Mouse (Mus musculus) embryo, embryonic 10.5 days (tissue): ENCODE data around the gene Syt7.
A peak's percentile ranks its signal among the peaks of the same experiment; 100 is the strongest.

Experiments
- DNase-seq: peaks from one replicate; pipeline ENCODE4 v3.0.0-alpha.2; 2015; ENCODE audit warnings: low spot score

Syt7 gene

GRCm38 (mm10) chr19:10388615-10389313, at the start of gene Syt7:
Gene Syt7, plus strand, starts transcription at chr19:10389090.
- peak; percentile 97 for DNase-seq

DNA sequence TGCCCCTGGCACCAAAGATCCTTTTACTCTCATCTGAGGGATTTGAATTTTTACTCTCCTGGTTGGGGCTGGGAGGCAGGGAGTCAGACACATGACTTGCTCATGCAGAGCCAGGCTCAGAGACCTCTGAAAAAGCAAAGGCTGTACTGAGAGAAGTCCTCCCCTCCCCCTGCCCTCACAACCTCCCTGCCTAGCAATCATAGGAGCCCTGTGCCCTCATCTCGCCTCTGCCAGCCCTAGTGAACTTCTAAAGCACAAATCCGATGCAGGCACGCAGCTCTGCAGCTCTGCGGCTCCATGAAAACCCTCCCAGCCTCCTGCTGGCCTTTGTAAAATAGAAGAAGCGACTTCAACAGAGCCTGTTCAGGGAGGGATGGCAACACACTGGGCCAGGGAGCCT, 49.6 kb upstream of the Syt7 start:
- DNase-seq: no peak

DNA sequence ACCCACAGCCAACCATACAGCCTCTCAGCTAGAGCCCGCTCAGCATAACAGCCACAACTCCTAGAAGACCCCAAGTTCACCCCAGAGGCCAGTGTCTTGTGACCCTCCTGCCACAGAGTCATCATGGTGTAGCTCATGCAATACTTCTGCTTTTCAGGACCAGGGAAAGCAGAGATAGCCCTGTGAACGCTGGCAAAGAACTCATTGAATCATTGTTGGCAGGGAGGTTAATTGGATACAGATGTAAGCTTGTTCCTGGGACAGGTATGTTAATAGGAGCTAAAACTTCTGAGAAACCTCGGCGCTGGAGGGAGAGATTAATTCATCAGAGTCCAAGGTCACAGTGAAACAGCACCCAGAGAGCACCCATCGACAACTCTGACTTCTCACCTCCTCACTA, 48.2 kb upstream of the Syt7 start:
- peak; percentile 64 for DNase-seq

DNA sequence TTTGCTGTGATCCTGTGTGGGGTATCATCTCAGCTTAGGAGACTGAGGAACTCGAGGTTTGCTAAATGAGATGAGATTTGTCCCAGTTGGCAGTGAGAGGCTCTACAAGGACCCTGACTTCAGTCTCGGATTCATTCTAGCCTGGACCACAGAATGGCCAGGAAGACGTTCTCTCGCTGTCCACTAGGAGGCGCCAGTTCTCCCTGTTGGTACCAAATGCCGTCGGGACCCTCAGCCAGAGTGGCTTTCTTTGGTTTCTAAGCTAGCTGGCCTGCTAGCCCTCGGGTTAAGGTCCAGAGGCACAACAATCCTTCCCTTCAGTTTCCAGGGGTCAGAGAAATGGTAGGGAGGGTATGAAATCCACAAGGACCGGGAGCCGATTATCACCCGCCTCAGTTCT, 47.7 kb upstream of the Syt7 start:
- DNase-seq: peak; percentile 92

DNA sequence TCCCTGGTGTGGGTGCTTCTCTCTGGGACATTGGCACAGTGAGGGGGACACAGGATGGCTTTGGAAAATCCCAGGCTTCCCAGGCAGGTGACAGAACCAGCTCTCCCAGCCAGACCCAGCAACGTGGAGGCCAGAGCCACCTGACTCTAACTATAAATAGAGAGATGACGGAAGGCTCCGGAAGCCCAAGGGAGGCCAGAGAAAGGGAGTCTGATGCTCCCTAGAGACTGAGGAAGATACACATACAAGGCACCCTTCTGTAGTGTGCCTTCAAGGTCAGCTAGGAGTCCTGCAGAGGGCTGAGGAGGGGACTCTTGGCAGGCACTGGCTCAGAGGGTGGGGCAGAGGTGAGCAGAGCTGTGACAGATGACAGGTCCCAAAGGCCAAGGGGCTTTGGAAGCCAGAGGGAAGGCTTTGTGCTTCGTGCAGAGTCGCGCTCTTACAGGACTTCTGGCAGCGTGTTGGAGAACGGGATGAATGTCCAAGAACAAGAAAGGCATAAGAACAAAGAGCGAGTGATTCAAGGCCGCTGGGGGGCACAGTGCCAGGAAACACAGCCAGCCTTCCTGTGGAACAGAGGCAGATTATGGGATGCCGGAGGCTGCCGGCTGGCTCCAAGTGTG, 47.0 kb upstream of the Syt7 start:
- DNase-seq: peak; percentile 24

DNA sequence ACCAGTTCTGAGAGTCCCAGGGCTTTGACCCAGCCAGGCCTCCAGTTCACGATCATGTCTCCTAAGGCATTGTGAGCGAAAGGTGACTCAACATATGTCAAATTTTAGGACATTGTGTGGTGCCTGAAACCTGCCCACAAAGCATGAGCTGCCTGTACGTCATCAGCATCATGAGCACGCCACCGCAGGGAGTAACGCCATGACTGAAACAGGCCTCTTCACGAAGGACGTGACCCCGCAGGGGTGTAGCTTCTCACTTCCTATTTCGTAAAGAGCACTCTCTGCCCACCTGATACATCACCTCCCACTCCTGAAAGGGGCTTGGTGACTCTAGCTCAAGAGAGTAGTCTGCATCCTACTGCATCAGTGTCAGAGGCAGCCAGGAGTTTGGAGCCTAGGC, 45.0 kb upstream of the Syt7 start:
- DNase-seq: no peak

DNA sequence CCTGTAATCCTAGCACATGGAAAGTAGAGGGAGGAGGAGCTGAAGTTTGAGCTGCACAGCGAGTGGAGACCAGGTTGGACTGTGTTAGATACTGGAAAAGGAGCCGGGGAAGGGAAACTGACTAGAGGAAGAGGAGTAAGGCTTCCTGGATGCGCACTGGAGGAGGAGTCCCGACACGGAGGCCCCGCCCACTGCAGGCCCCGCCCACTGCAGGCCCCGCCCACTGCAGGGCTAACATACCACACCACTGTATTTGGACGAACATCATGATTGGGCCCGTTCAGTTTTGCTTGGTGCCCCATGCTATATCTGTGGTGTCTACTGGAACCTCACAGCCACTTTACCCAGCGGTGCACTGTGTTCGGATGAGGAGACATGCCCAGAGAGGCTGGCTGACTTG, 43.2 kb upstream of the Syt7 start:
- DNase-seq: no peak

DNA sequence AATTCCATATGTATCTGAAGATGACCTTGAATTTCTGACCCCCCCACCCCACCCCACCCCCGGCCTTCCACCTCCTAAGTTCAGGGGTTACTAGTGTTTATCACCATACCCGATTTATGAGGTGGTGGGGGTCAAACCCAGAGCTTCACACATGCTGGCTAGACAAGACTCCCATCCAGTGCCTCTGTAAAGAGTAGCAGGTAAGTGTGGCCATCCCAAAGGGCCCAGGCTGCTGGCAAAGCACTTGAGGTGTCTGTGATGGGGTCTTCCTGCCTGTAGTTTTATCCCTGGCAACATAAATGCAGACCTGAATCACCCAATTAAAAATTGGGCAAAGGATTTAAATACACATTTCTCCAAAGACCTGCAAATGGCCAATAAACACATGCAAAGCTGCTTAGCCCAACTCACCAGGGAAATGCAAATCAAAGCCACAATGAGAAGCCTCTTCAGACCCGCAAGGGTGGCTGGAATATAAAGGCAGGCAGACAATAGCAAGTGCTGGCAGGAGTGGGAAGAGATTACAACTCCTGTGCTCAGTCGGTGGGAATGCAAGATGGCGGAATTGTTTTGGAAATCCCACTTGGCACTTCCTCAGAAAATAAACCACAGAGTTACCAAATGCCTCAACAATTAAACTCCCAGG, 41.1 kb upstream of the Syt7 start:
- DNase-seq: no peak

DNA sequence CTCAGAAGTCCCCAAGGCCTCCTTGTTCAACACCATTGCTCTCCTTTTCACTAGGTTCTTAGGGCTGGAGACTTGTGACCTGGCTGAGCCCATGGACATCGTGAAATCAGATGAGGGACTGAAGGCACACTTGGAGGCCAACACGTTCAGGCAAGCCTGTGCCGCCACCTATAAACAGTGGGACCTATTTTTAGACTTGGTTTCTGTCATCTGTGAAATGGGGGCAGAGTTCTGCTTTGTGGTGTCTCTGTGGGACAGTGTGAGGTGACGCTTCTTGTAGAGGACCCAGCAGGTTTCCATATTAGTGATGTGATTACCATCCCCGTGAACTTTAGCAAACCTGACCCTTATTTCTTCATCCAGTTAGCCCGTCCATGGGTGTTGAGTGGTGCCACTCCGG, 36.7 kb upstream of the Syt7 start:
- no peak for DNase-seq

DNA sequence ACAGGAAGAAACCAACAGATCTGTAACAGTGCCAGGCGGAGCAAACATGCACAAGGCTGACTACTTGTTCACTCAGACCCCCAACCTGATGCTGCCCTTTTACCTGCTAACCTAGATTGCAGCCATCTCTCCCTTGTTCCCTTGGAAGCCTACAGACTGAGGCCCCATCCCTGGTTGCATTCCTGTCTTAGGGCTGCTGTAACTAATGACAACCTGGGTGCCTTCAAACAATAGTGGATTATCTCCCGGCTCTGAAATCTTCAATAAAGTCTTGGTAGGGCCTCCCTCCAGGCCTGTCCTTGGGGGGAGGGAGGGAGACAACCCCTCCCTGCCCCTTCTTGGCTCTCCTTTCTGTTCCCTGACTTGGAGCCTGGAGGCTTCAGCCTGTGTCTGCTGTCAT, 34.1 kb upstream of the Syt7 start:
- DNase-seq: peak; percentile 37

GRCm38 (mm10) chr19:10356845-10357503, 31.9 kb upstream of the Syt7 start:
- peak; percentile 64 for DNase-seq

DNA sequence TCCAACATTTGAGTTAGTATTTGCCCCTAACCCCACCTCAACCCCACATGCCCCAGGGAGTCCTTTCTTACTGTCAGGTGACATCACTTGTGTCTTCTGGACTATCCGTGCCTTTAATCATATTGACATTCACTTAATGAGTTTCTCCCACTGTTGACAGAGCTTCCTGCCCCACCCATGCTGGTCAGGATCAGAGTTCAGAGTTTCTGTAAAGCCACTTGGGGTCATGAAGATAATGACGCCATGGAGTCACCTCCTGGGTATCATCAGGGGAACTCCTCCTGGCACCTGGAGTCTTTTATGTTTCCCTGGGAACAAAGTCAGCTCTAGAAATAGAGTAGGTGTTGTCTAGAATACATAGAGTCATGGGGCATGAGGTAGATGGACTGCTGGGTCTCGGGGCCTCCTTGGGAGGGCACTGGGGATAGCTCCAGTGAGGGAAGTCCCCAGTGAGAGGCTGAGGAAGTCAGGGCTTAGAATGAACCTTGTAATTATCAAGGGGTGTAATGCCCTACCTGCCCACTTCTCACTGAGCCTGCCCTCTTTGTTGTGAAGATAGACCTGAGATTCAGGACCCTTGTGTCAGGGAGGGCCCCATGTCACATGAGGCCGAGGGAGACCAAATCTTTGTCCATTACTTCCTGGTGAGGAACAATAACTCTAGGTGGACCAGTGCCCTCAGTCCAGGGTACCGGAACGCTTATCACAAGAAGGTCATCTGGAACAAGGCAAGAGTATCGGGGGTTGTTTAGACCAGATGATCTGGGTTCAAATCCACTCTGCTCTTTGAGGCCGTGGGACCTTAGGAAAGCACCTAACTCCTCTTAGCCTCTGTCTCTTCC, 29.6 kb upstream of the Syt7 start:
- DNase-seq: no peak

DNA sequence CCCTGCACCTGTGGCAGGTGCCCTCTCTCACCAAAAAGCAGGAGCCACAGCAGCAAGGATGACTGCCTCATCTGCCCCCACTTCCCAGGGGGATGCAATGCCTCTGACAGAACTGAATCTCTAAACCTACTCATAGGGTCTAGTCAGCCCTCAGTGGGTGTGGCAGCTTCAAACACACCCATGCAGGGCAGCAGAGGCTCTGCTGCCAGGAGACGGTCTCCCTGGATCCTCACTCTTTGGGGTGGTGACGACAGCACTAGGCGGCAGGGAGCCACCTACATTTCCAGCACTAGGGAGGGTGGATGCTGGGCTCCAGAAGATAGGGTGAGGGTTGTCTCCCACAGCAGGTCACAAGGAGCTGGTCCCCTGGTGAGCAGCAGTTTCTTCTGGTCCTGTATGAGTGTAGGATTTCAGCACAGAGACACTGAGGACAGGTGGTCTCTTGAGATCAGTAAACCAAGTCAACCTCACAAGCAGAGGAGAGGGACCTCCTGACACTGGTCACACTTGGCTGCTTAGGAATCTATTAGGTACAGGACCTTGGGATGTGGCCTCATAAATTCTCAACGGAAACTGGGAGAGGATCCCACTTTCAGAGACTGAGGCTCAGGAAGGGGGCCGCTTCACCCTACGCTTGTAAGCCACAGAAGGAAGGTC, 26.3 kb upstream of the Syt7 start:
- DNase-seq: no peak

- DNase-seq: peak; percentile 45
Measured at GRCm38 (mm10) chr19:10363869-10364268, 25.0 kb upstream of the Syt7 start.

DNA sequence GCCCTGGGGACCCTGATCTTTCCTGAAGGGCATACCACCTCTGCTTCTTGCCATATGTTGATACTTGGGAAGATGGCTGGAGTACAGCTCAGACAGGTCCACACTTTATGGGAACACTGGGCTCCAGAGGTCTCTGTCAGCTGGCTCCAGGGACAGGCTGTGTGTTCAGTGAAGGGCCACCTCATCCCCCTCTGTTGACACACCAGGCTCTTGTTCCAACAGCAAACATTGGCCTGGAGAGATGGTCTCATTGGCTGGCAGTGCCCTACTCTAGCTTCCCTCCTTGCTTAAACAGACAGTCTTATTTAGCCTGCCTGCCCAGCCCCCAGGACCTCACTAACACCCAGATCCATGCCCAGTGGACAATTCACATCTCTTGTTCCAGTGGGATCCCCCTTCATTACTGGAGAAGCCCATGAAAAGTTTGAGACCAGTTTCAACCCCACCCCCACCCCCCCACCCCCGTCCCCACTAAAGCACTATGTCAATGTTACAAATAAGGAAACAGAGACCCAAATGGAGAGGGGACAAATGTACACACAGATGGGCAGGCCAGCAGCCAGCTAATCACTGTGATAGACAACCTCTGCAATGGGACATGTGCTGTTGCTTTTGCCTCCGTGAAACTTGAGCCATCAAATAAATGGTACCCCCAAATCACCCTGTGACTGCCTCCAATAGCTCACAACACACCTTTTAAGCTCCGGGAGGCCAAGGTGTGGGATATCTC, 22.6 kb upstream of the Syt7 start:
- no peak for DNase-seq

- no peak for DNase-seq
Measured at GRCm38 (mm10) chr19:10367802-10368201, 21.1 kb upstream of the Syt7 start.

DNA sequence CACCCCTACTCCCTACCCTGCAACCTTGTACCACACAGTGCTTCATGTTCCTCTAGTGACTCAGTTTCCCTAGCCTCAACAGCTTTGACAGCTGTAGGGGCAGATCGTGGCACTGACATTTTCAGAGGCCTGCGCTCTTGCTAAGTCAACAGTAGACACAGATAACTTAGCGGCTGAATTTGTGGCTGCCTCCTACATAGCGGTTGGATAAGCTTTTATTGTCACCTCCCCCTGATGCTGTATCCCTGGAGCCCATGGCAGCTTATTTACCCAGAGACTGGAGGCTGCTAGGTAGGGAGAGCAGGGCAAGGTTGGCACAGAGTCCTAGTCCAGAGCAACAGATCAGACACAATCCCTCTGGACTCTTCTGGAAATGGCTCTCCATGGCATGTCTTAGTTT, 19.0 kb upstream of the Syt7 start:
- DNase-seq: no peak

- no peak for DNase-seq
Measured at GRCm38 (mm10) chr19:10373191-10373590, 15.7 kb upstream of the Syt7 start.

DNA sequence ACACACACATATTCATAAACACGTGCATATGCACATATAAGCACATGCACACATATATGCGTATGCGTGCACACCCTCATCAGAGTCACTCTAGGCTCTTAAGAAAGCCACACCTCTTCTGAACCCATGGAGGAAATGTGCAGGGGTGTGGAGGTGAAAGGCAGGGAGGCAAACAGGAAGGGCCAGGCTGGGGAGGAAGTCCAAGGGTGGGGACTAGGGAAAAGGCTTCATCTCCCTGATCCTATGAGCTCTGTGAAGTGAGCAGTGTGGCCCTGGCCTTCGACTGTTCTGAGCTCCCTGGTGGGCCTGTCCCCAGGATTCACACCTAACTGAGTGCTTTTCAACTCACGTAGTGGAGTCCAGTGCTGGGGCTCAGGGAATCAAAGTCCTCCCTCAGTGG, 13.6 kb upstream of the Syt7 start:
- DNase-seq: no peak

GRCm38 (mm10) chr19:10379978-10380377, 8.9 kb upstream of the Syt7 start:
- no peak for DNase-seq

- no peak for DNase-seq
Measured at GRCm38 (mm10) chr19:10387660-10388059, 1.2 kb upstream of the Syt7 start.
